Mouse (Mus musculus) midbrain, embryonic 14.5 days (tissue): ENCODE data around the gene Rap1a. TPM values are rescaled to one million over a fixed set of nuclear protein-coding genes. Genes with fewer than 3 reads are reported as not detected.

Source experiments
- ATAC-seq: fragments of 200-750 bp; cut with Nextera tagmentation; 2 replicates; pipeline ENCODE4 v1.8.0; 2017; ENCODE audit warnings: moderate number of reproducible peaks, moderate library complexity; ENCODE audit not compliant: low FRiP score, low TSS enrichment
- DNase-seq: peaks from one replicate; pipeline ENCODE4 v3.0.0-alpha.2; 2015
- H3K27ac ChIP-seq: fragments of 300-500 bp; sonication (generic); replicated peaks from 2 replicates; pipeline ENCODE4 v1.5.1; 2014; ENCODE audit warnings: mild to moderate bottlenecking, low read depth, low read length, moderate library complexity
- H3K27me3 ChIP-seq: fragments of 300-500 bp; sonication (generic); 2 replicates; pipeline ENCODE4 v1.6.1; 2014; ENCODE audit warnings: low read length, control low read depth, mixed read lengths; ENCODE audit not compliant: control insufficient read depth, insufficient read depth
- H3K36me3 ChIP-seq: fragments of 300-500 bp; sonication (generic); 2 replicates; pipeline ENCODE4 v1.6.1; 2014; ENCODE audit warnings: low read length, control low read depth; ENCODE audit not compliant: control insufficient read depth, insufficient read depth
- H3K4me1 ChIP-seq: fragments of 300-500 bp; sonication (generic); 2 replicates; pipeline ENCODE4 v1.6.1; 2014; ENCODE audit warnings: mild to moderate bottlenecking, antibody characterized with exemption, low read length, control low read depth; ENCODE audit not compliant: control insufficient read depth, insufficient read depth
- H3K4me2 ChIP-seq: fragments of 300-500 bp; sonication (generic); 2 replicates; pipeline ENCODE4 v1.6.1; 2014; ENCODE audit warnings: mild to moderate bottlenecking, low read length, moderate library complexity
- H3K4me3 ChIP-seq: fragments of 300-500 bp; sonication (generic); replicated peaks from 2 replicates; pipeline ENCODE4 v1.5.1; 2014; ENCODE audit warnings: low read depth, low read length
- H3K9ac ChIP-seq: fragments of 300-500 bp; sonication (generic); replicated peaks from 2 replicates; pipeline ENCODE4 v1.6.1; 2014; ENCODE audit warnings: mild to moderate bottlenecking, low read length, moderate library complexity
- H3K9me3 ChIP-seq: fragments of 300-500 bp; sonication (generic); 2 replicates; pipeline ENCODE4 v1.6.1; 2016; ENCODE audit warnings: low read length, control low read depth, mixed read lengths; ENCODE audit not compliant: control insufficient read depth
- WGBS: fragments of 180-500 bp; shearing (Covaris S2); extraction: QIAGEN DNeasy Blood & Tissue Kit; methylation state at CpG from one replicate; pipeline ENCODE4 v1.1.7; 2014; 5-methylcytosine and 5-hydroxymethylcytosine counted together
- polyA plus RNA-seq: library from polyadenylated mRNA; unstranded; fragments of >200 nt; fragmentation: Nextera tagmentation; extraction: Ambion mirVana; gene quantifications from 2 replicates; pipeline ENCODE4 v1.2.1, GENCODE M21; 2014

The Rap1a gene
- polyA plus RNA-seq, 1 experiment from 2014 or later, result 59.9 TPM

DNA sequence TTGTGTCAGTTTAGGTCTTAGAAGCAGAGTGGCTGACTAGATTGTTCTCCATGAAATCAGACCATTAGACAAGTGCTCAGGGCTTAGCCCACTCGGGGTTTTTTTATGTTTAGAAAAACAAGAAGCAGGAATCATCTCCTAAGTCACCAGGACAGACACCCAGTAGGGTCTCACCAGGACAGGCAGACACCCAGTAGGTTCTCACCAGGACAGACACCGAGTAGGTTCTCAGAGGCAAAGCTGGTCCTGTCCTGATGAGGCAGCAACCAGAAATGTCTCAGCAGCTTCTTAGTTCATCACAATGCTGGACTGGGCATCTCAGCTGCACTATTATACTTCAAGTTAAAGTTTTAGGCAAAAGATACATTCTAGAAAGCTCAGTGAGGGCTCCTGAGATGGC lies 23.6 kb upstream of the Rap1a start:
- Histone ChIP-seq H3K9me3 (no peaks in the 10 kb centered on the region), H3K27ac (no peak overlapping the region), H3K9ac (no peak overlapping the region), H3K4me2 (no peak overlapping the region), H3K36me3 (no peaks in the 10 kb centered on the region), H3K27me3 (no peaks in the 10 kb centered on the region), H3K4me3 (no peak overlapping the region), H3K4me1 (no peaks in the 10 kb centered on the region)
- DNase-seq (no peak), ATAC-seq (no peak)
- WGBS, result 59% methylated on average over 2 of the region's 2 CpGs

GRCm38 (mm10) chr3:105824103-105824502 lies 23.0 kb upstream of the Rap1a start:
- ATAC-seq (no peak), DNase-seq (no peak)
- Histone ChIP-seq H3K4me3 (no peak overlapping the region), H3K4me2 (no peak overlapping the region), H3K27ac (no peak overlapping the region), H3K9me3 (no peaks in the 10 kb centered on the region), H3K36me3 (no peaks in the 10 kb centered on the region), H3K27me3 (no peaks in the 10 kb centered on the region), H3K9ac (no peak overlapping the region), H3K4me1 (no peaks in the 10 kb centered on the region)
- 50% methylated on average over 5 of the region's 5 CpGs for WGBS

GRCm38 (mm10) chr3:105823609-105824008 lies 22.5 kb upstream of the Rap1a start:
- Histone ChIP-seq H3K4me2 (no peak overlapping the region), H3K9me3 (no peaks in the 10 kb centered on the region), H3K27ac (no peak overlapping the region), H3K27me3 (no peaks in the 10 kb centered on the region), H3K9ac (no peak overlapping the region), H3K36me3 (no peaks in the 10 kb centered on the region), H3K4me3 (no peak overlapping the region), H3K4me1 (no peaks in the 10 kb centered on the region)
- ATAC-seq, result no peak
- no peak for DNase-seq

- no peak for ATAC-seq
- H3K4me1 ChIP-seq, result no peaks in the 10 kb centered on the region
- H3K9me3 ChIP-seq, result no peaks in the 10 kb centered on the region
- no peaks in the 10 kb centered on the region for H3K27me3 ChIP-seq
- WGBS, result 92% methylated on average over 3 of the region's 3 CpGs
- H3K4me3 ChIP-seq, result no peak overlapping the region
- no peak overlapping the region for H3K27ac ChIP-seq
- H3K9ac ChIP-seq, result no peak overlapping the region
- no peak overlapping the region for H3K4me2 ChIP-seq
- H3K36me3 ChIP-seq, result no peaks in the 10 kb centered on the region
- no peak for DNase-seq
Measured at GRCm38 (mm10) chr3:105821504-105821903, 20.4 kb upstream of the Rap1a start.

DNA sequence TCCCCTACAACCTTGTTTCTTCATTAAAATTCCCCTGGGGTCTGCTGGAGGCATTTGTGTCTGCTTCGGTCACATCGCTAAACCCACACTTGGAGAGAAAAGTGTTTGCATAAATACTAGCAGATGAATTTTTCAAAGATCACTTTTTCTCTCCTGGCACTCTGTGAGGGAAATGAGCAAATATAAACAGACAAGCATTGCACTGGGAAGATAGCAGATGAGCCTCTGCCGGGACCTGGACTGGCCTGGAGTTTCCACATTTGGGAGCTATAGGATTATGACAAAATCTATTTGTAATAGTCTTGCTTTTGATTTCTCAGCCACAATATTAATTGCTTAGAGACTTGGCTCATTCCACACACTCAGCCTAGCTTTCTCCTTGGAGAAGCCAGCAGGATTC lies 19.1 kb upstream of the Rap1a start:
- Histone ChIP-seq H3K4me3 (no peak overlapping the region), H3K4me2 (no peak overlapping the region), H3K27ac (no peak overlapping the region), H3K9me3 (no peaks in the 10 kb centered on the region), H3K27me3 (no peaks in the 10 kb centered on the region), H3K4me1 (no peaks in the 10 kb centered on the region), H3K9ac (no peak overlapping the region), H3K36me3 (no peaks in the 10 kb centered on the region)
- WGBS, result 77% methylated on average over 3 of the region's 3 CpGs
- ATAC-seq, result no peak
- no peak for DNase-seq

- ATAC-seq (no peak), DNase-seq (no peak)
- no peaks in the 10 kb centered on the region for H3K9me3 ChIP-seq
- H3K4me1 ChIP-seq, result no peaks in the 10 kb centered on the region
- WGBS, result 78% methylated on average over 6 of the region's 6 CpGs
- H3K9ac ChIP-seq, result no peak overlapping the region
- no peak overlapping the region for H3K27ac ChIP-seq
- H3K27me3 ChIP-seq, result no peaks in the 10 kb centered on the region
- no peak overlapping the region for H3K4me3 ChIP-seq
- no peaks in the 10 kb centered on the region for H3K36me3 ChIP-seq
- no peak overlapping the region for H3K4me2 ChIP-seq
Measured at GRCm38 (mm10) chr3:105818130-105819004, 17.2 kb upstream of the Rap1a start.

GRCm38 (mm10) chr3:105816089-105816488 lies 15.0 kb upstream of the Rap1a start:
- H3K27ac ChIP-seq, result no peak overlapping the region
- no peak overlapping the region for H3K4me3 ChIP-seq
- WGBS, result 82% methylated on average over 8 of the region's 8 CpGs
- no peaks in the 10 kb centered on the region; the same call in 1 of the 2 replicates for H3K4me1 ChIP-seq
- no peak overlapping the region for H3K4me2 ChIP-seq
- no peak overlapping the region for H3K9ac ChIP-seq
- ATAC-seq (no peak), DNase-seq (no peak)
- H3K9me3 ChIP-seq, result no peaks in the 10 kb centered on the region
- H3K36me3 ChIP-seq, result no peaks in the 10 kb centered on the region
- no peaks in the 10 kb centered on the region for H3K27me3 ChIP-seq

DNA sequence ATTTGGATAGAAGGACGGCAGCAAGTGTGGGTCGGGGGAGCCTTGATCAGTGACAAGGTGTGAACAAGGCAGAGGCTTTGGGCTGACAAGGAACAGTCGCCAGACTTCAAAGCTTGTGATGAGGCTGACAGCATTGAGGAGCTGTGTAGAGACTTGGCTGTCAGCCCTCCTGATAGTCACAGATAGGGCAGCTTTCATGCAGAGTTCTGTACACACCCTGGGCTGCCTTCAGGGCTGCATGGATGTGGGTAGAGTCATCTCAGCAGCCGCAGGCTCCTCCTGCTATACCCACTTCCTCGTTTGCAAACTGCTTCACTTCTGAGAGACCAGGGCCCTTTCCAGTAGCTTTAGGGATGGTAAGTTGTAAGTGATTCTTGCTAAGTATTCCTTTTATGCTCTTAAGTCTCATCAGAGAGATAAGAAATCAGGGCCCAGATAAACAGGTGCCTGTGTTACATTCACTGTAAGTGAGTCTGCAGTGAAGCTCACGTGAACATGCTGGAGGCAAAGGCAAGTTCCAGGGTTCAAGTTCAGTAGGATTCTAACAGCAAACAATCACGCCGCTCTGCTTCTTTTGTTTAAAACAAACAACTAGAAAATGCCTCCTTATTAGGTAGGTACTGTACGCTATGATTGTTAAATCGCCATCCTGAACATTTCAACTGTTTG lies 14.2 kb upstream of the Rap1a start:
- no peaks in the 10 kb centered on the region for H3K27me3 ChIP-seq
- H3K9me3 ChIP-seq, result no peaks in the 10 kb centered on the region
- H3K4me1 ChIP-seq, result no peaks in the 10 kb centered on the region; the same call in 1 of the 2 replicates
- ATAC-seq (no peak), DNase-seq (no peak)
- no peak overlapping the region for H3K4me3 ChIP-seq
- 88% methylated on average over 10 of the region's 10 CpGs for WGBS
- no peaks in the 10 kb centered on the region for H3K36me3 ChIP-seq
- no peak overlapping the region for H3K9ac ChIP-seq
- no peak overlapping the region for H3K4me2 ChIP-seq
- H3K27ac ChIP-seq, result no peak overlapping the region

DNA sequence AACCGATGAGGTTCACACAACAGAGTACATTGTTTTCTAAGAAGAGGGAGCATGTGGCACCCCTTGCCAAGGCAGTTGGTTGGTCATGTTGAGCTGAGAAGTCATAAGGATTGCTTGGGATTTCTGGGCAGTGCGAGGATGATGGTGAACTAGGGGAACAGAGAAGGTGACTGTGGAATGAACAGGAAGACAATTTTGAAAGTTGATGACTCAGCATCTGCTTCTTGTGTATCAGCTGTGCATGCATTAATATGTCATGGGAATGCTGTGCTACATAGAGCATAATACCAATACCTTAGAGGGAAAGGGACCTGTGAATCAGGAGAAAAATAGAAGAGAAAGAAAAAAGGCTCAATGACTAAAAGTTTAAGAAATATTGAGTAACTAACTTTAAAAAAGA lies 10.0 kb upstream of the Rap1a start:
- no peak overlapping the region for H3K4me2 ChIP-seq

More for the DNA sequence above, 10.0 kb upstream of the Rap1a start:
- 95% methylated on average over 2 of the region's 2 CpGs for WGBS
- DNase-seq, result no peak
- no peaks in the 10 kb centered on the region for H3K36me3 ChIP-seq
- no peaks in the 10 kb centered on the region for H3K9me3 ChIP-seq
- H3K27me3 ChIP-seq, result no peaks in the 10 kb centered on the region
- H3K27ac ChIP-seq, result no peak overlapping the region
- no peak overlapping the region for H3K4me3 ChIP-seq
- no peaks in the 10 kb centered on the region; the same call in 1 of the 2 replicates for H3K4me1 ChIP-seq
- H3K9ac ChIP-seq, result no peak overlapping the region
- ATAC-seq, result no peak
